13 mouse cellular contexts compared by ENCODE assay signal in the genomic region with DNA sequence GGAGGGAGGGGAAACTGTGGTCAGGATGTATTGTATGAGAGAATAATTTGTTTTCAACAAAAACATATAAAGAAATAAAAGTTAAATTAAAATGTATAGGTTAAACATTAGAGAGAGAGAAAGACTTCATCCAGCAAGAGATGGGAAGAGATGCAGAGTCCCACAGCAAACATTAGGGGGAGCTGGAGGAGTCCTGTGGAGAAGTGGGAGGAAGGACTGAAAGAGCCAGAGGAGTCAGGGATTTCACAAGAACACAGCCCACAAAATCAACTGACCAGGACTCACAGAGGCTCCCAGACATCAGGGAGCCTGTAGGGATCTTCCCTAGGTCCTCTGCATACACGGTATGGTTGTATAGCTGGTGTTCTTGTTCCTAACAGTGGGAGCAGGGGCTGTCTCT. TPM values are rescaled to one million over a fixed set of nuclear protein-coding genes. Genes with fewer than 3 reads are reported as not detected.
DNase-seq lines count a peak whose midpoint lies in the region; ATAC-seq and TF ChIP-seq lines count a peak whose summit lies in the region.
"Had no signal": no experiment of that assay in that cellular context is flagged by ENCODE, and none has a peak within 500 bp of the region (broad histone marks: within the 10 kb centered on the region; RNA-seq: fewer than 3 reads in every experiment).

No protein-coding gene starts in this region.

- ATAC-seq in megakaryocyte, adult 5-6 weeks (ENCODE audit: poor library complexity, severe bottlenecking), result peak; percentile 97

- H3K36me3 ChIP-seq in kidney, adult 2 months (ENCODE audit: control insufficient read depth, insufficient read depth, low read length), result no peaks in the 10 kb centered on the region
- no peaks in the 10 kb centered on the region for H3K36me3 ChIP-seq in E14TG2a.4 (ENCODE audit: insufficient read depth, low read length)
- H3K36me3 ChIP-seq: neural tube, embryonic 12.5 days had no signal

- no peak for DNase-seq in kidney, adult 2 months
- no peak for DNase-seq in kidney, adult 8-10 months
- DNase-seq in R1 (ENCODE audit: low read depth, low spot score), result peak; percentile 63
- no peak for DNase-seq in right cerebral cortex, adult 2 months (ENCODE audit: low spot score in 2 of 2)
- no peak for DNase-seq in frontal cortex, adult 2 months (ENCODE audit: extremely low spot score in 1 of 2, low spot score in 1 of 2)
- DNase-seq: layer of hippocampus, adult 9-11 months; right cerebral cortex, adult 18-20 months had no signal

- no peaks in the 10 kb centered on the region for H3K4me1 ChIP-seq in kidney, adult 2 months (ENCODE audit: control insufficient read depth, insufficient read depth, low read length)
- H3K4me1 ChIP-seq in E14TG2a.4 (replicated peaks; ENCODE audit: low read depth, low read length), result peaks cover 9% of the 10 kb centered on the region
- H3K4me1 ChIP-seq: neural tube, embryonic 12.5 days had no signal

- no peak overlapping the region for H3K27ac ChIP-seq in kidney, adult 2 months (ENCODE audit: insufficient read depth, low read depth, low read length)
- H3K27ac ChIP-seq: neural tube, embryonic 12.5 days had no signal

- no peak for TF ChIP-seq POLR2A in kidney, adult 2 months (IDR thresholded peaks at IDR 0.05; ENCODE audit: low read depth, low read length)

- TF ChIP-seq CTCF in kidney, adult 2 months (conservative IDR thresholded peaks at IDR 0.05; ENCODE audit: insufficient read depth, insufficient read length, low read depth, low read length), result peak; percentile 23; the same call in 1 of the 2 replicates
- peak; percentile 31; the same call in 1 of the 2 replicates for TF ChIP-seq CTCF in E14TG2a.4 (conservative IDR thresholded peaks at IDR 0.05; ENCODE audit: low read length)

- H3K9me3 ChIP-seq in E14TG2a.4 (ENCODE audit: low read length), result peaks cover 10% of the 10 kb centered on the region
- H3K9me3 ChIP-seq: neural tube, embryonic 12.5 days had no signal

- H3K4me3 ChIP-seq in kidney, adult 2 months (ENCODE audit: insufficient read depth, low read depth, low read length), result no peak overlapping the region
- no peak overlapping the region for H3K4me3 ChIP-seq in E14TG2a.4 (replicated peaks; ENCODE audit: low read length)
- H3K4me3 ChIP-seq: neural tube, embryonic 12.5 days had no signal

- 55% methylated on average over 1 of the region's 1 CpGs for WGBS in kidney, adult 2 months

- H3K27me3 ChIP-seq in kidney, adult 2 months (replicated peaks; ENCODE audit: control insufficient read depth, insufficient read depth, low read length), result no peaks in the 10 kb centered on the region
- H3K27me3 ChIP-seq in E14TG2a.4 (ENCODE audit: insufficient read depth, low read length), result no peaks in the 10 kb centered on the region
- H3K27me3 ChIP-seq: neural tube, embryonic 12.5 days had no signal

RNA-seq across cellular contexts. Expression of gene Treml2, which starts 12.5 kb away (rescaled TPM):
- 0.07 and 3.1 TPM in 2 replicates for polyA plus RNA-seq in kidney, adult 2 months (2012; rRNA removed)
- total RNA-seq in megakaryocyte, adult 5-6 weeks (2015), result 48.1 and 51.7 TPM in 2 replicates
- total RNA-seq in megakaryocyte, adult 5-6 weeks (2017), result 45.3 and 52.1 TPM in 2 replicates
- 0.29 and 0.32 TPM in 2 replicates for polyA plus RNA-seq in frontal cortex, adult 2 months (2012; rRNA removed)

RNA-seq across cellular contexts. Expression of gene Treml4, which starts 22.7 kb away (rescaled TPM):
- 0.91 and 0.92 TPM in 2 replicates for polyA plus RNA-seq in kidney, adult 2 months (2012; rRNA removed)
- total RNA-seq in megakaryocyte, adult 5-6 weeks (2015), result 5.5 and 6.3 TPM in 2 replicates
- total RNA-seq in megakaryocyte, adult 5-6 weeks (2017), result 15.4 and 20.2 TPM in 2 replicates
- 0.04 and 0.21 TPM in 2 replicates for polyA plus RNA-seq in frontal cortex, adult 2 months (2012; rRNA removed)
- total RNA-seq: gastrocnemius, adult 18-20 months had no signal

RNA-seq across cellular contexts. Expression of gene B430306N03Rik, which starts 29.2 kb away (rescaled TPM):
- 0.08 and 0.45 TPM in 2 replicates for polyA plus RNA-seq in kidney, adult 2 months (2012; rRNA removed)
- total RNA-seq in megakaryocyte, adult 5-6 weeks (2015), result 68.9 and 78.4 TPM in 2 replicates
- total RNA-seq in megakaryocyte, adult 5-6 weeks (2017), result 34.0 and 39.6 TPM in 2 replicates
- 0.12 and 0.13 TPM in 2 replicates for polyA plus RNA-seq in frontal cortex, adult 2 months (2012; rRNA removed)
- polyA plus RNA-seq: neural tube, embryonic 12.5 days had no signal

RNA-seq across cellular contexts. Expression of gene Trem3, which starts 39.2 kb away (rescaled TPM):
- polyA plus RNA-seq in kidney, adult 2 months (2012; rRNA removed), result 0.11 and 0.19 TPM in 2 replicates
- total RNA-seq in megakaryocyte, adult 5-6 weeks (2015), result 77.8 and 87.0 TPM in 2 replicates
- 72.1 and 98.8 TPM in 2 replicates for total RNA-seq in megakaryocyte, adult 5-6 weeks (2017)
- 0.11 and 0.18 TPM in 2 replicates for polyA plus RNA-seq in frontal cortex, adult 2 months (2012; rRNA removed)
- total RNA-seq: gastrocnemius, adult 18-20 months; heart, postnatal 25 days had no signal
- polyA plus RNA-seq: limb, embryonic 11.5 days; neural tube, embryonic 12.5 days had no signal

RNA-seq across cellular contexts. Expression of gene Trem1, which starts 54.2 kb away (rescaled TPM):
- polyA plus RNA-seq in kidney, adult 2 months (2012; rRNA removed), result 0.03 TPM in 2 replicates
- total RNA-seq in megakaryocyte, adult 5-6 weeks (2015), result 5.4 and 6.6 TPM in 2 replicates
- total RNA-seq in megakaryocyte, adult 5-6 weeks (2017), result 18.9 and 19.2 TPM in 2 replicates
- polyA plus RNA-seq in frontal cortex, adult 2 months (2012; rRNA removed), result not detected in 2 replicates
- total RNA-seq: gastrocnemius, adult 18-20 months; heart, postnatal 25 days had no signal
- polyA plus RNA-seq: neural tube, embryonic 12.5 days had no signal
